Mouse (Mus musculus) neural tube, embryonic 11.5 days (tissue): ENCODE data around the gene Znrf3. TPM values are rescaled to one million over a fixed set of nuclear protein-coding genes. Genes with fewer than 3 reads are reported as not detected.
"Not testable (repeated sequence)": the region's sequence is repeated elsewhere in the genome, so short reads cannot be mapped to it uniquely, and the experiment has no call there.

Experiments used
- ATAC-seq: fragments of 200-750 bp; cut with Nextera tagmentation; 2 replicates; pipeline ENCODE4 v1.8.0; 2017; ENCODE audit warnings: moderate number of reproducible peaks, mild to moderate bottlenecking, moderate TSS enrichment, moderate library complexity; ENCODE audit not compliant: insufficient read depth, low FRiP score, low TSS enrichment
- DNase-seq: peaks from one replicate; pipeline ENCODE4 v3.0.0-alpha.2; 2015; ENCODE audit warnings: low spot score
- H3K27ac ChIP-seq: fragments of 300-500 bp; sonication (generic); 2 replicates; pipeline ENCODE4 v1.5.1; 2014; ENCODE audit warnings: low read depth, mild to moderate bottlenecking, low read length
- H3K27me3 ChIP-seq: fragments of 300-500 bp; sonication (generic); 2 replicates; pipeline ENCODE4 v1.6.1; 2014; ENCODE audit warnings: mild to moderate bottlenecking, low read length, mixed read lengths; ENCODE audit not compliant: control insufficient read depth, insufficient read depth
- H3K36me3 ChIP-seq: fragments of 300-500 bp; sonication (generic); 2 replicates; pipeline ENCODE4 v1.6.1; 2014; ENCODE audit warnings: mild to moderate bottlenecking, low read length, moderate library complexity, mixed read lengths; ENCODE audit not compliant: control insufficient read depth, insufficient read depth
- H3K4me1 ChIP-seq: fragments of 300-500 bp; sonication (generic); 2 replicates; pipeline ENCODE4 v1.6.1; 2014; ENCODE audit warnings: low read length, mixed read lengths; ENCODE audit not compliant: control insufficient read depth, insufficient read depth
- H3K4me2 ChIP-seq: fragments of 300-500 bp; sonication (generic); 2 replicates; pipeline ENCODE4 v1.6.1; 2014; ENCODE audit warnings: low read depth, mild to moderate bottlenecking, moderate library complexity
- H3K4me3 ChIP-seq: fragments of 300-500 bp; sonication (generic); 2 replicates; pipeline ENCODE4 v1.5.1; 2014; ENCODE audit warnings: low read depth, low read length
- H3K9ac ChIP-seq: fragments of 300-500 bp; sonication (generic); 2 replicates; pipeline ENCODE4 v1.6.1; 2014; ENCODE audit warnings: mild to moderate bottlenecking, low read length
- H3K9me3 ChIP-seq: fragments of 300-500 bp; sonication (generic); 2 replicates; pipeline ENCODE4 v1.6.1; 2016; ENCODE audit warnings: low read length; ENCODE audit not compliant: control insufficient read depth
- WGBS: fragments of 180-500 bp; shearing (Covaris S2); extraction: QIAGEN DNeasy Blood & Tissue Kit; methylation state at CpG from one replicate; pipeline ENCODE4 v1.1.7; 2014; 5-methylcytosine and 5-hydroxymethylcytosine counted together
- polyA plus RNA-seq: library from polyadenylated mRNA; unstranded; fragments of >200 nt; fragmentation: Nextera tagmentation; extraction: Ambion mirVana; gene quantifications from 2 replicates; pipeline ENCODE4 v1.2.1, GENCODE M21; 2014

The Znrf3 gene
- polyA plus RNA-seq = 9.4 TPM in 2 replicates

- Histone ChIP-seq H3K36me3 (no peaks in the 10 kb centered on the region), H3K27me3 (no peaks in the 10 kb centered on the region), H3K4me3 (peak within 1 kb of the TSS; percentile 89), H3K9ac (peak within 1 kb of the TSS; percentile 88), H3K9me3 (no peaks in the 10 kb centered on the region), H3K27ac (peak within 1 kb of the TSS; percentile 65), H3K4me1 (peaks cover 16% of the 10 kb centered on the region), H3K4me2 (peak within 1 kb of the TSS; percentile 91)
- under 1% methylated on average over 51 of the region's 106 CpGs for WGBS
- DNase-seq (peak; percentile 98), ATAC-seq (peak; percentile 87)
Observed at GRCm38 (mm10) chr11:5444599-5445451, at the start of gene Znrf3. Gene Znrf3, minus strand, starts transcription at chr11:5444847.

GRCm38 (mm10) chr11:5493869-5494268 is 49.2 kb upstream of the Znrf3 start:
- no peak overlapping the region for H3K9ac ChIP-seq

GRCm38 (mm10) chr11:5491912-5492311 is 47.3 kb upstream of the Znrf3 start:
- Histone ChIP-seq H3K4me2 (no peak overlapping the region), H3K27ac (no peak overlapping the region), H3K36me3 (no peaks in the 10 kb centered on the region), H3K4me1 (no peaks in the 10 kb centered on the region), H3K27me3 (no peaks in the 10 kb centered on the region), H3K4me3 (no peak overlapping the region), H3K9me3 (no peaks in the 10 kb centered on the region), H3K9ac (no peak overlapping the region)
- WGBS = 68% methylated on average over 7 of the region's 7 CpGs
- DNase-seq (no peak), ATAC-seq (no peak)

More at GRCm38 (mm10) chr11:5493869-5494268, 49.2 kb upstream of the Znrf3 start:
- H3K27me3 ChIP-seq = no peaks in the 10 kb centered on the region
- no peaks in the 10 kb centered on the region for H3K36me3 ChIP-seq
- no peak overlapping the region for H3K4me3 ChIP-seq
- no peak for ATAC-seq
- WGBS = 43% methylated on average over 2 of the region's 2 CpGs
- H3K9me3 ChIP-seq = no peaks in the 10 kb centered on the region
- H3K4me2 ChIP-seq = no peak overlapping the region
- no peak overlapping the region for H3K27ac ChIP-seq
- no peaks in the 10 kb centered on the region for H3K4me1 ChIP-seq
- DNase-seq = no peak

- ATAC-seq (no peak), DNase-seq (no peak)
- Histone ChIP-seq H3K4me3 (no peak overlapping the region), H3K4me1 (no peaks in the 10 kb centered on the region), H3K36me3 (no peaks in the 10 kb centered on the region), H3K9me3 (no peaks in the 10 kb centered on the region), H3K9ac (no peak overlapping the region), H3K27me3 (no peaks in the 10 kb centered on the region), H3K4me2 (no peak overlapping the region), H3K27ac (no peak overlapping the region)
- WGBS = 85% methylated on average over 10 of the region's 10 CpGs
Observed at GRCm38 (mm10) chr11:5490989-5491656, 46.5 kb upstream of the Znrf3 start.

- H3K9ac ChIP-seq, H3K27ac ChIP-seq, H3K4me1 ChIP-seq, H3K36me3 ChIP-seq, DNase-seq, H3K4me2 ChIP-seq, H3K27me3 ChIP-seq, ATAC-seq, H3K9me3 ChIP-seq, H3K4me3 ChIP-seq: not testable (repeated sequence)
- 89% methylated on average over 10 of the region's 10 CpGs for WGBS
Observed at GRCm38 (mm10) chr11:5489433-5489832, 44.8 kb upstream of the Znrf3 start.

- no peak overlapping the region for H3K27ac ChIP-seq
- WGBS = 20% methylated on average over 15 of the region's 15 CpGs
Observed at GRCm38 (mm10) chr11:5485193-5486011, 40.8 kb upstream of the Znrf3 start.

GRCm38 (mm10) chr11:5482581-5482980 is 37.9 kb upstream of the Znrf3 start:
- 79% methylated on average over 13 of the region's 13 CpGs for WGBS

More at GRCm38 (mm10) chr11:5485193-5486011, 40.8 kb upstream of the Znrf3 start:
- no peaks in the 10 kb centered on the region for H3K9me3 ChIP-seq
- peak; percentile 31; the same call in 1 of the 2 replicates for ATAC-seq
- H3K9ac ChIP-seq = peak overlapping the region; percentile 32; the same call in 1 of the 2 replicates
- no peaks in the 10 kb centered on the region for H3K36me3 ChIP-seq
- H3K4me3 ChIP-seq = peak overlapping the region; percentile 22; the same call in 1 of the 2 replicates
- peak overlapping the region; percentile 22 for H3K4me2 ChIP-seq
- no peaks in the 10 kb centered on the region for H3K27me3 ChIP-seq
- no peaks in the 10 kb centered on the region for H3K4me1 ChIP-seq
- DNase-seq = peak; percentile 82

GRCm38 (mm10) chr11:5478831-5479230 is 34.2 kb upstream of the Znrf3 start:
- DNase-seq (no peak), ATAC-seq (no peak)
- Histone ChIP-seq H3K27me3 (no peaks in the 10 kb centered on the region), H3K4me2 (no peak overlapping the region), H3K27ac (no peak overlapping the region), H3K4me3 (no peak overlapping the region), H3K9me3 (no peaks in the 10 kb centered on the region), H3K4me1 (no peaks in the 10 kb centered on the region), H3K36me3 (no peaks in the 10 kb centered on the region), H3K9ac (no peak overlapping the region)
- WGBS = 88% methylated on average over 3 of the region's 3 CpGs

More at GRCm38 (mm10) chr11:5482581-5482980, 37.9 kb upstream of the Znrf3 start:
- Histone ChIP-seq H3K4me1 (no peaks in the 10 kb centered on the region), H3K4me2 (no peak overlapping the region), H3K9ac (no peak overlapping the region), H3K27me3 (no peaks in the 10 kb centered on the region), H3K36me3 (no peaks in the 10 kb centered on the region), H3K4me3 (no peak overlapping the region), H3K27ac (no peak overlapping the region), H3K9me3 (no peaks in the 10 kb centered on the region)
- DNase-seq (no peak), ATAC-seq (no peak)
